Mouse (Mus musculus) midbrain, embryonic 11.5 days (tissue): ENCODE measurements around the gene Fam216a. TPM values are rescaled to one million over a fixed set of nuclear protein-coding genes. Genes with fewer than 3 reads are reported as not detected.

ENCODE experiments used
- ATAC-seq: fragments of 200-750 bp; cut with Nextera tagmentation; 2 replicates; pipeline ENCODE4 v1.8.0; 2017; ENCODE audit warnings: moderate TSS enrichment, moderate library complexity; ENCODE audit not compliant: low FRiP score
- DNase-seq: peaks from one replicate; pipeline ENCODE4 v3.0.0; 2015; ENCODE audit warnings: low spot score; ENCODE audit errors: missing footprints
- H3K27ac ChIP-seq: fragments of 300-500 bp; sonication (generic); 2 replicates; pipeline ENCODE4 v1.5.1; 2014; ENCODE audit warnings: low read depth, low read length
- H3K27me3 ChIP-seq: fragments of 300-500 bp; sonication (generic); 2 replicates; pipeline ENCODE4 v1.6.1; 2014; ENCODE audit warnings: mild to moderate bottlenecking, low read length, moderate library complexity, mixed read lengths; ENCODE audit not compliant: control insufficient read depth, insufficient read depth
- H3K36me3 ChIP-seq: fragments of 300-500 bp; sonication (generic); 2 replicates; pipeline ENCODE4 v1.6.1; 2014; ENCODE audit warnings: mild to moderate bottlenecking, low read length, moderate library complexity, mixed read lengths; ENCODE audit not compliant: control insufficient read depth, insufficient read depth
- H3K4me1 ChIP-seq: fragments of 300-500 bp; sonication (generic); 2 replicates; pipeline ENCODE4 v1.6.1; 2014; ENCODE audit warnings: low read length; ENCODE audit not compliant: control insufficient read depth, insufficient read depth
- H3K4me2 ChIP-seq: fragments of 300-500 bp; sonication (generic); 2 replicates; pipeline ENCODE4 v1.6.1; 2014; ENCODE audit warnings: mild to moderate bottlenecking, moderate library complexity
- H3K4me3 ChIP-seq: fragments of 300-500 bp; sonication (generic); 2 replicates; pipeline ENCODE4 v1.5.1; 2014; ENCODE audit warnings: low read depth, low read length
- H3K9ac ChIP-seq: fragments of 300-500 bp; sonication (generic); 2 replicates; pipeline ENCODE4 v1.6.1; 2014; ENCODE audit warnings: low read length
- H3K9me3 ChIP-seq: fragments of 300-500 bp; sonication (generic); 2 replicates; pipeline ENCODE4 v1.6.1; 2016; ENCODE audit warnings: low read length; ENCODE audit not compliant: control insufficient read depth
- WGBS: fragments of 180-500 bp; shearing (Covaris S2); extraction: QIAGEN DNeasy Blood & Tissue Kit; methylation state at CpG from one replicate; pipeline ENCODE4 v1.1.7; 2014; 5-methylcytosine and 5-hydroxymethylcytosine counted together
- polyA plus RNA-seq: library from polyadenylated mRNA; unstranded; fragments of >200 nt; fragmentation: Nextera tagmentation; extraction: Ambion mirVana; gene quantifications from 2 replicates; pipeline ENCODE4 v1.2.1, GENCODE M21; 2014

The Fam216a gene
- polyA plus RNA-seq, 1 experiment from 2014 or later = 113 TPM

- Histone ChIP-seq H3K4me1 (no peaks in the 10 kb centered on the region), H3K9ac (no peak overlapping the region), H3K36me3 (peaks cover 23% of the 10 kb centered on the region), H3K4me3 (no peak overlapping the region), H3K27ac (no peak overlapping the region), H3K27me3 (no peaks in the 10 kb centered on the region), H3K9me3 (no peaks in the 10 kb centered on the region; the same call in 1 of the 2 replicates), H3K4me2 (no peak overlapping the region)
- no peak for ATAC-seq
- WGBS = 95% methylated on average over 10 of the region's 10 CpGs
- DNase-seq = no peak
Measured at GRCm38 (mm10) chr5:122405537-122405936, 33.4 kb upstream of the Fam216a start.

GRCm38 (mm10) chr5:122403362-122403761 is 31.2 kb upstream of the Fam216a start:
- H3K9ac ChIP-seq = no peak overlapping the region
- ATAC-seq = no peak
- WGBS = 94% methylated on average over 12 of the region's 12 CpGs
- no peaks in the 10 kb centered on the region for H3K27me3 ChIP-seq
- H3K27ac ChIP-seq = no peak overlapping the region
- no peaks in the 10 kb centered on the region for H3K4me1 ChIP-seq
- no peak overlapping the region for H3K4me2 ChIP-seq
- no peaks in the 10 kb centered on the region; the same call in 1 of the 2 replicates for H3K9me3 ChIP-seq
- no peak for DNase-seq
- H3K36me3 ChIP-seq = peaks cover 23% of the 10 kb centered on the region
- H3K4me3 ChIP-seq = no peak overlapping the region

- 83% methylated on average over 5 of the region's 5 CpGs for WGBS
- no peak overlapping the region for H3K4me3 ChIP-seq
- no peak overlapping the region for H3K27ac ChIP-seq
- no peaks in the 10 kb centered on the region for H3K4me1 ChIP-seq
- H3K27me3 ChIP-seq = no peaks in the 10 kb centered on the region
- H3K9ac ChIP-seq = no peak overlapping the region
- no peak overlapping the region for H3K4me2 ChIP-seq
- H3K9me3 ChIP-seq = no peaks in the 10 kb centered on the region; the same call in 1 of the 2 replicates
- H3K36me3 ChIP-seq = peaks cover 23% of the 10 kb centered on the region
- DNase-seq (no peak), ATAC-seq (no peak)
Measured at GRCm38 (mm10) chr5:122402772-122403171, 30.6 kb upstream of the Fam216a start.

- Histone ChIP-seq H3K4me1 (no peaks in the 10 kb centered on the region), H3K4me2 (no peak overlapping the region), H3K27ac (no peak overlapping the region), H3K9me3 (no peaks in the 10 kb centered on the region; the same call in 1 of the 2 replicates), H3K27me3 (no peaks in the 10 kb centered on the region), H3K9ac (no peak overlapping the region), H3K4me3 (no peak overlapping the region), H3K36me3 (peaks cover 20% of the 10 kb centered on the region)
- WGBS = 90% methylated on average over 13 of the region's 13 CpGs
- ATAC-seq (no peak), DNase-seq (no peak)
Measured at GRCm38 (mm10) chr5:122402160-122402559, 30.0 kb upstream of the Fam216a start.

- Histone ChIP-seq H3K9ac (no peak overlapping the region), H3K4me3 (no peak overlapping the region), H3K4me2 (no peak overlapping the region), H3K36me3 (peaks cover 17% of the 10 kb centered on the region), H3K9me3 (no peaks in the 10 kb centered on the region), H3K4me1 (no peaks in the 10 kb centered on the region), H3K27ac (no peak overlapping the region), H3K27me3 (no peaks in the 10 kb centered on the region)
- WGBS = 17% methylated on average over 8 of the region's 8 CpGs
- no peak for ATAC-seq
- peak; percentile 95 for DNase-seq
Measured at GRCm38 (mm10) chr5:122401303-122401640, 29.1 kb upstream of the Fam216a start.

- DNase-seq (no peak), ATAC-seq (no peak)
- Histone ChIP-seq H3K4me2 (no peak overlapping the region), H3K9me3 (no peaks in the 10 kb centered on the region), H3K27ac (no peak overlapping the region), H3K4me3 (no peak overlapping the region), H3K36me3 (peaks cover 14% of the 10 kb centered on the region), H3K9ac (no peak overlapping the region), H3K27me3 (no peaks in the 10 kb centered on the region), H3K4me1 (no peaks in the 10 kb centered on the region)
- 89% methylated on average over 18 of the region's 18 CpGs for WGBS
Measured at GRCm38 (mm10) chr5:122400628-122401302, 28.6 kb upstream of the Fam216a start.

GRCm38 (mm10) chr5:122399871-122400270 is 27.7 kb upstream of the Fam216a start:
- ATAC-seq (no peak), DNase-seq (no peak)
- Histone ChIP-seq H3K9ac (no peak overlapping the region), H3K4me3 (no peak overlapping the region), H3K36me3 (peaks cover 8% of the 10 kb centered on the region), H3K4me1 (no peaks in the 10 kb centered on the region), H3K27me3 (no peaks in the 10 kb centered on the region), H3K9me3 (no peaks in the 10 kb centered on the region), H3K27ac (no peak overlapping the region), H3K4me2 (no peak overlapping the region)
- 91% methylated on average over 8 of the region's 8 CpGs for WGBS

- Histone ChIP-seq H3K9ac (no peak overlapping the region), H3K27me3 (no peaks in the 10 kb centered on the region), H3K4me2 (no peak overlapping the region), H3K4me1 (peaks cover 3% of the 10 kb centered on the region), H3K4me3 (no peak overlapping the region), H3K36me3 (peaks cover 2% of the 10 kb centered on the region; the same call in 1 of the 2 replicates), H3K9me3 (no peaks in the 10 kb centered on the region), H3K27ac (no peak overlapping the region)
- no peak for ATAC-seq
- no peak for DNase-seq
- 95% methylated on average over 8 of the region's 8 CpGs for WGBS
Measured at GRCm38 (mm10) chr5:122397495-122397894, 25.3 kb upstream of the Fam216a start.

GRCm38 (mm10) chr5:122396791-122397190 is 24.6 kb upstream of the Fam216a start:
- 89% methylated on average over 10 of the region's 10 CpGs for whole genome bisulfite sequencing
- Histone ChIP-seq H3K4me3 (no peak overlapping the region), H3K27me3 (no peaks in the 10 kb centered on the region), H3K4me2 (no peak overlapping the region), H3K4me1 (peaks cover 6% of the 10 kb centered on the region), H3K9ac (no peak overlapping the region), H3K36me3 (peaks cover 2% of the 10 kb centered on the region; the same call in 1 of the 2 replicates), H3K27ac (no peak overlapping the region), H3K9me3 (no peaks in the 10 kb centered on the region)
- ATAC-seq (no peak), DNase-seq (no peak)
